Mouse (Mus musculus): ENCODE data around the gene Emilin2. TPM values are rescaled to one million over a fixed set of nuclear protein-coding genes. Genes with fewer than 3 reads are reported as not detected.

The Emilin2 gene
- polyA plus RNA-seq, 1 experiment from 2014 or later: 2.0 TPM

DNA sequence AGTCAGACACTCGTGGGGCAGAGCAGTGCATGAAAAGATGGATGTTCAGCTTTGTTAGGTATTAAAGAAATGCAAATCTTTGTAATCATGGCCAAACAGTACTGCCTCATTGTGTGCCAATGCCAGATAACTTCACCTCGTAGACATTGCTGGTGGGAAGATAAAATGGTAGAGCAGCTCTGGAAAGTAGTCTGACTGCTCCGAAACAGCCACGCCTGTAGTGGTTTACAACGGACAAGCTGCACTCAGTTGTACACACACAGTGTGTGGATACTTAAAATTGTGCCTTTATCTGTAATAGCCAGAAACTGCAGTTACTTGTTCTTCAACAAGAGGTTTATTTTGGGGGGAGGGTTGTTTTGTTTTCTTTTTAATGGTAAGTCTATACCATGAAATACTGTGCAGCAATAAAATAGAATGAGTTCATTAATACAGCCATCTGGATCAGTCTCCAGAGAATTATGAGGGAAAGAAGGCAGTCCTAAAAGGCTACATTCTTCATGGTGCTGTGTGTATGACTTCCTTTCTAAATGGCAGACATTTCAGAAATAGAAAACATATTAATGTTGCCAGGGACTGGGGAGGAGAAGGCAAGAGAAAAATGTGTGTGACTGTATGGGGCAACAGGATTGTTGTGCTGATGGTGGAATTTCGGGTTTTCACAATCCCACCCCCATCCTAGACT is 99.7 kb downstream of the Emilin2 start:
- Histone ChIP-seq H3K4me3 (ENCODE audit: low read depth, low read length) (no peak overlapping the region), H3K4me2 (ENCODE audit: low read depth, low read length) (no peak overlapping the region), H3K27ac (ENCODE audit: low read depth, low read length) (peak overlapping the region; percentile 64), H3K9ac (replicated peaks; ENCODE audit: low read depth, low read length) (no peak overlapping the region), H3K36me3 (ENCODE audit: control insufficient read depth, insufficient read depth, low read length) (no peaks in the 10 kb centered on the region), H3K27me3 (ENCODE audit: control insufficient read depth, insufficient read depth, low read length) (no peaks in the 10 kb centered on the region), H3K4me1 (ENCODE audit: control insufficient read depth, insufficient read depth, low read length) (peaks cover 9% of the 10 kb centered on the region), H3K9me3 (ENCODE audit: control insufficient read depth, low read length) (no peaks in the 10 kb centered on the region)
- 53% methylated on average over 6 of the region's 6 CpGs for WGBS
- ATAC-seq (ENCODE audit: low read depth): peak; percentile 57; the same call in 1 of the 2 replicates

DNA sequence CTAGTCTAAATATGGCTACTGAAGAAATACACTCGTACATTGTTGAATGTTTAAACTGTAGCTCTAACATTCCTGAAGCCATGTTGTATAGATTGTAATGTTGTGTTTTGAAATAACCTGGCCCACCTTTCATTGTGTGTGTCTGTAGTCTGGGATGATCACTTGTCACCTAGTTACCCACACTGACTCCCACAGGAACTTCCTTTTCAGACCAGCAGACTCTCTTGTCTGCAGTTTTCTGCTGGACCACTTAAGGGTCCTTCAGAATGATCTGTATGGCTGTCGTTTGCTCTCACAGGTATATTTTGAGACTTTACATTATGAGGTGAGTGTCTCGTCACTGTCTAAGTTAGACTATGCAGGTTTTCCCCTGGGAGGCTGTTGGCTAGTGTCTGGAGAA is 101.8 kb downstream of the Emilin2 start:
- peaks cover 9% of the 10 kb centered on the region for H3K4me1 ChIP-seq (ENCODE audit: control insufficient read depth, insufficient read depth, low read length)
- ATAC-seq (ENCODE audit: low read depth): no peak
- WGBS: 94% methylated on average over 3 of the region's 3 CpGs
- H3K36me3 ChIP-seq (ENCODE audit: control insufficient read depth, insufficient read depth, low read length): no peaks in the 10 kb centered on the region
- H3K27me3 ChIP-seq (ENCODE audit: control insufficient read depth, insufficient read depth, low read length): no peaks in the 10 kb centered on the region
- no peaks in the 10 kb centered on the region for H3K9me3 ChIP-seq (ENCODE audit: control insufficient read depth, low read length)
- no peak overlapping the region for H3K4me3 ChIP-seq (ENCODE audit: low read depth, low read length)
- no peak overlapping the region for H3K9ac ChIP-seq (replicated peaks; ENCODE audit: low read depth, low read length)
- H3K4me2 ChIP-seq (ENCODE audit: low read depth, low read length): no peak overlapping the region
- no peak overlapping the region for H3K27ac ChIP-seq (ENCODE audit: low read depth, low read length)

DNA sequence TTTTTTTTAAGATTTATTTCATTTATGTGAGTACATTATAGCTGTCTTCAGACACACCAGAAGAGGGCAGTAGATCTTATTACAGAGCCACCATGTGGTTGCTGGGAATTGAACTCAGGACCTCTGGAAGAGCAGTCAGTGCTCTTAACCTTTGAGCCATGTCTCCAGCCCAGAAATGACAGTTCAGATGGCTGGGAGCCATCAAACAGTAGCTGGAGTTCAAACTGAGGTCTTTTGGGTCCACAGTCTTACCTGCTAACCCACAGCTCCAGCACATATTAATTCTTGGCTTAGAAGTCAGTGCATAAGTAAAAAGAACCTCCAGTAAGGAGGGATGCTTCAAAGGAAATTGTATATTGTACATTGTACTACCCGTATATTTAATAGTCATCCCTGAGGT is 102.9 kb downstream of the Emilin2 start:
- no peaks in the 10 kb centered on the region for H3K9me3 ChIP-seq (ENCODE audit: control insufficient read depth, low read length)
- no peak overlapping the region for H3K27ac ChIP-seq (ENCODE audit: low read depth, low read length)
- no peaks in the 10 kb centered on the region for H3K27me3 ChIP-seq (ENCODE audit: control insufficient read depth, insufficient read depth, low read length)
- no peak overlapping the region for H3K4me3 ChIP-seq (ENCODE audit: low read depth, low read length)
- H3K9ac ChIP-seq (replicated peaks; ENCODE audit: low read depth, low read length): no peak overlapping the region
- H3K4me1 ChIP-seq (ENCODE audit: control insufficient read depth, insufficient read depth, low read length): peaks cover 9% of the 10 kb centered on the region
- no peaks in the 10 kb centered on the region for H3K36me3 ChIP-seq (ENCODE audit: control insufficient read depth, insufficient read depth, low read length)
- 93% methylated on average over 1 of the region's 1 CpGs for WGBS
- no peak for ATAC-seq (ENCODE audit: low read depth)
- no peak overlapping the region for H3K4me2 ChIP-seq (ENCODE audit: low read depth, low read length)

DNA sequence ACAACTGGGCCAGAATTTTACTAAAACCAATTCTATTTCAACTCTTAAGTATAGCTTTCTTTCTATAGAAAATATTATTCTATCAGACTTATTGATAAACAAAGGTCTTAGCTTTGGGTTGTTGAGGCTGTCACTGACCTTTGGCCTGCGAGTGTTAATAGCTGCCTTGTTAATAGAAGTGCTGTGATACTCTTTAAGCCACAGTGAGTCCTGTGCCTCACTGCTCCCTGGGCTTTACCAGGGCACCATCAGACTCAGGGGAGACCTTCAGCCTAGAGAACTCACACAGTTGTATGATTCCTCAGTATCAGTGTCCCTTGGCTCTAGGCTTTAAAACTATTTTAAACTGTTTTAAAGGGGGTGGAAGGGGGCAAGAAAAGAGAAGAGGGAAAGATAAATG is 103.4 kb downstream of the Emilin2 start:
- Histone ChIP-seq H3K4me2 (ENCODE audit: low read depth, low read length) (no peak overlapping the region), H3K9me3 (ENCODE audit: control insufficient read depth, low read length) (no peaks in the 10 kb centered on the region), H3K27me3 (ENCODE audit: control insufficient read depth, insufficient read depth, low read length) (no peaks in the 10 kb centered on the region), H3K4me3 (ENCODE audit: low read depth, low read length) (no peak overlapping the region), H3K27ac (ENCODE audit: low read depth, low read length) (no peak overlapping the region), H3K9ac (replicated peaks; ENCODE audit: low read depth, low read length) (no peak overlapping the region), H3K4me1 (ENCODE audit: control insufficient read depth, insufficient read depth, low read length) (peaks cover 9% of the 10 kb centered on the region), H3K36me3 (ENCODE audit: control insufficient read depth, insufficient read depth, low read length) (no peaks in the 10 kb centered on the region)
- ATAC-seq (ENCODE audit: low read depth): no peak
- WGBS: 100% methylated on average over 1 of the region's 1 CpGs

DNA sequence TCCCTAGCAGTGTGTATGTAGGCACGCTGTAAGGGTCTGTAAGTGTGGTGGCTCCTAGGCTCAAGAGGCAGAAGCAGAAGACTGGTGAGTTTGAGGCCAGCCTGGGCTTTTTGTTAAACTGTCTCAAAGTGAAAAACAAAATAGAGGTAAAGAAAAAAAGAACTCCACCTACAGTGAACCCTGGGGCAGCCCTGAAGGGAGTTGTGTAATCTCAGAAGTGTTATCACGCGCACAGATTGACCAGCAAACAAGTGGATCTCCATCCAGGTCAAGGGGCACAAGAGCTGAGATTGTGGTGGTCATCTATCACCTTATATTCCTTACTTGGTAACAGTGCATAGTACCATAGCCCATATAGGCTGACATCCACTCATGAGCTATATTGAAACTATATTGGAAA is 104.5 kb downstream of the Emilin2 start:
- Histone ChIP-seq H3K9me3 (ENCODE audit: control insufficient read depth, low read length) (no peaks in the 10 kb centered on the region), H3K27me3 (ENCODE audit: control insufficient read depth, insufficient read depth, low read length) (no peaks in the 10 kb centered on the region), H3K4me2 (ENCODE audit: low read depth, low read length) (no peak overlapping the region), H3K4me3 (ENCODE audit: low read depth, low read length) (no peak overlapping the region), H3K4me1 (ENCODE audit: control insufficient read depth, insufficient read depth, low read length) (peaks cover 6% of the 10 kb centered on the region), H3K9ac (replicated peaks; ENCODE audit: low read depth, low read length) (no peak overlapping the region), H3K36me3 (ENCODE audit: control insufficient read depth, insufficient read depth, low read length) (no peaks in the 10 kb centered on the region), H3K27ac (ENCODE audit: low read depth, low read length) (no peak overlapping the region)
- WGBS: 97% methylated on average over 3 of the region's 3 CpGs
- ATAC-seq (ENCODE audit: low read depth): no peak

DNA sequence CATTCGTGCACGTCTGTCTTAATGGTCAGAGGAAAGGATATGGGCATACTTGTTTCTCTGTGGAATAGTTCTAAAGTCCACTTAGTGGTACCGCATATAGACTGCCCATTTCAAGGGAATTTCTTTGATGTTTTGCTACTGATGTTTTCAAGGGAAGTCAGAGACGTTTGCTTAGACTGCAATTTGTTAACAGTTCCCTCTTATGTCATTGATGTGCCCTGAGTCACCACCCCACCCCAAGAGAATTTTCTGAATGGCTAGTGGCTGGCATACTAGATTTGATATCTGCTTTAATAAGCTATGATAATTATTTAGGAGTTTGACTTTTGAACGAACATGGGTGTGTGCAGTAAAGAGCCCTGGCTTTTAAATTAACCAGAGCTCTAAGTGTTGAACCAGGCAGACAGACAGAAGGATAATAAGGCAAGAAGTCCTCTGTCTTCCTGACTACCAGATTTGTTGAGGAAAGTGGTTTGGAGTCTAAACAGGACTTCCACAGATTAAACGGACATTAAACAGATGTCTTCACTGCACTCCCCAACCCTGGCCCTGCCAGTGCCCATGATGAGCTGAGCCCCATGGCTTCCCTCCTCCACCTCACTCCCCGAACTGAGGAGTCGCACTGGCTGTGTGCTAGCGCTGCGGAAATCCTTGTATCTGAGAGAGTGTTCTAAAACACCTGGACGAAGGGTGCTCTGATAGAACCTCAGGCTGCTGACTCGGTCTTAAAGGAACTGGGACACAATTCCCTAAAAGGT is 105.5 kb downstream of the Emilin2 start:
- Histone ChIP-seq H3K27ac (ENCODE audit: low read depth, low read length) (no peak overlapping the region), H3K36me3 (ENCODE audit: control insufficient read depth, insufficient read depth, low read length) (no peaks in the 10 kb centered on the region), H3K4me3 (ENCODE audit: low read depth, low read length) (no peak overlapping the region), H3K4me1 (ENCODE audit: control insufficient read depth, insufficient read depth, low read length) (no peaks in the 10 kb centered on the region), H3K27me3 (ENCODE audit: control insufficient read depth, insufficient read depth, low read length) (no peaks in the 10 kb centered on the region), H3K9ac (replicated peaks; ENCODE audit: low read depth, low read length) (no peak overlapping the region), H3K4me2 (ENCODE audit: low read depth, low read length) (no peak overlapping the region), H3K9me3 (ENCODE audit: control insufficient read depth, low read length) (no peaks in the 10 kb centered on the region)
- ATAC-seq (ENCODE audit: low read depth): no peak
- WGBS: 83% methylated on average over 12 of the region's 12 CpGs

DNA sequence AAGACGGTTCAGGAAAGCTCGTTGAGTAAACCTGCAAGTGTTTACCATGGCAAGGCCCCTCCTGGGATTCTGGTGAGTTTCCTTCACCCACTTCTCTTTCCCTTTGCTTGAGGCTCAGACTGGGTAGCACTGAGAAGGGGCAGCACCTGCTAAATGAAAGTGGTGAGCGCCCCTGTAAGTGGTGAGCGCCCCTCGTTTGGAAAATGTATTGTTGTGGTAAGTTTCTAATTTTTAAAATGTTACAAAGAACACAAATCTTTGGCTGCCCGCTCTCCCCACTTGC is 107.0 kb downstream of the Emilin2 start:
- Histone ChIP-seq H3K9me3 (ENCODE audit: control insufficient read depth, low read length) (no peaks in the 10 kb centered on the region), H3K4me1 (ENCODE audit: control insufficient read depth, insufficient read depth, low read length) (no peaks in the 10 kb centered on the region), H3K36me3 (ENCODE audit: control insufficient read depth, insufficient read depth, low read length) (no peaks in the 10 kb centered on the region), H3K4me2 (ENCODE audit: low read depth, low read length) (no peak overlapping the region), H3K27me3 (ENCODE audit: control insufficient read depth, insufficient read depth, low read length) (no peaks in the 10 kb centered on the region), H3K27ac (ENCODE audit: low read depth, low read length) (no peak overlapping the region), H3K4me3 (ENCODE audit: low read depth, low read length) (no peak overlapping the region), H3K9ac (replicated peaks; ENCODE audit: low read depth, low read length) (no peak overlapping the region)
- no peak for ATAC-seq (ENCODE audit: low read depth)
- WGBS: 89% methylated on average over 6 of the region's 6 CpGs

DNA sequence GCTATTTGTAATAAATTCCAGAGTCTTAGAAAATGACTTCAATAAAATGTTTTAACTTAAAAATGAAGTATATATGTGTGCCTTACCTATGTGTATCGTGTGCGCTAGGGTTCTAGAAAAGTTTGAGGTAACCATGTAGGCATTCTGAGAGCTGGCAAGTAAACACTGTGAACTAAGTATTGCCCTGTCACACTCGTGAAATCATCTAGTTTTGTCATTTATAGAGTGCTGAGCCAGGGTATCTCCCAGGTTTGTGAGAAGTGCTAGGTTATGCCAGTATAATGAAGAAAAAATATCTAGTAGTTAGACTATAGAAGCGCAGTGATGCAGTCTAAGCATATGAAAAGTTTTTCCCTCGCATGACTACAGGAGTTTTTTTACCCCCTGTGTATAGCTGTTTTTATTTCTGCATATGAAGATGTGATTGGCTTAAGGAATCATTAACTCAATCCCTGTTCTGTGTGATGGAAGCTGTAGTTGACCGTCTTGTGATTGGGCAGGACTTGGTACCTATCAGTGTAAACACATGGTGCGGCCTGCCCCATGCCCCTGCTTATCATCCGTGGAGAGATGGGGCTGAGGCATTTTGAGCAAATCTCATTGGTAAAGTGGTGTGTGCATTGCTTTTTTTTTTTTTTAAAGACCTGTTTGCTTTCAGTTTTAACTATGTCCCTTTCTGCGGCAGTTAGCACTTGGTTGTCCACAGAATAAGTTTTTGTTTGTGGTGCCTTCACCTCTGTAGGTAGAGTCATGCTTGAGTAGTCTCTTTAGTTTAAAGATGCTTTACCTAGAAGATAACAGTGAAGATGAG is 107.6 kb downstream of the Emilin2 start:
- WGBS: 93% methylated on average over 9 of the region's 9 CpGs
- no peak overlapping the region for H3K27ac ChIP-seq (ENCODE audit: low read depth, low read length)
- no peaks in the 10 kb centered on the region for H3K9me3 ChIP-seq (ENCODE audit: control insufficient read depth, low read length)
- no peaks in the 10 kb centered on the region for H3K27me3 ChIP-seq (ENCODE audit: control insufficient read depth, insufficient read depth, low read length)
- H3K4me2 ChIP-seq (ENCODE audit: low read depth, low read length): no peak overlapping the region
- H3K9ac ChIP-seq (replicated peaks; ENCODE audit: low read depth, low read length): no peak overlapping the region
- no peaks in the 10 kb centered on the region for H3K36me3 ChIP-seq (ENCODE audit: control insufficient read depth, insufficient read depth, low read length)
- no peak overlapping the region for H3K4me3 ChIP-seq (ENCODE audit: low read depth, low read length)
- no peak for ATAC-seq (ENCODE audit: low read depth)
- H3K4me1 ChIP-seq (ENCODE audit: control insufficient read depth, insufficient read depth, low read length): no peaks in the 10 kb centered on the region

Data from neural tube, embryonic 14.5 days (tissue).